Mouse (Mus musculus) liver, postnatal 0 days (tissue): ENCODE measurements around the gene Tnk2. TPM values are rescaled to one million over a fixed set of nuclear protein-coding genes. Genes with fewer than 3 reads are reported as not detected.
"Not testable (repeated sequence)": the region's sequence is repeated elsewhere in the genome, so short reads cannot be mapped to it uniquely, and the experiment has no call there.

Experiments
- ATAC-seq: fragments of 200-750 bp; cut with Nextera tagmentation; 2 replicates; pipeline ENCODE4 v1.8.0; 2017; ENCODE audit warnings: mild to moderate bottlenecking, moderate library complexity
- DNase-seq: peaks from one replicate; pipeline ENCODE4 v3.0.0-alpha.2; 2016
- H3K27ac ChIP-seq: fragments of 300-500 bp; sonication (generic); 2 replicates; pipeline ENCODE4 v1.5.1; 2014; ENCODE audit warnings: antibody characterized with exemption, moderate library complexity, mild to moderate bottlenecking, low read depth
- H3K27me3 ChIP-seq: fragments of 300-500 bp; sonication (generic); 2 replicates; pipeline ENCODE4 v1.6.1; 2014; ENCODE audit warnings: low read length, control low read depth, mixed read lengths; ENCODE audit not compliant: insufficient read depth
- H3K36me3 ChIP-seq: fragments of 300-500 bp; sonication (generic); replicated peaks from 2 replicates; pipeline ENCODE4 v1.6.1; 2014; ENCODE audit warnings: mild to moderate bottlenecking, control low read depth, low read length, moderate library complexity, mixed read lengths; ENCODE audit not compliant: insufficient read depth
- H3K4me1 ChIP-seq: fragments of 300-500 bp; sonication (generic); 2 replicates; pipeline ENCODE4 v1.6.1; 2014; ENCODE audit warnings: antibody characterized with exemption, mild to moderate bottlenecking, control low read depth; ENCODE audit not compliant: insufficient read depth
- H3K4me2 ChIP-seq: fragments of 300-500 bp; sonication (generic); 2 replicates; pipeline ENCODE4 v1.6.1; 2014; ENCODE audit warnings: low read depth, mild to moderate bottlenecking, low read length, moderate library complexity, mixed read lengths
- H3K4me3 ChIP-seq: fragments of 300-500 bp; sonication (generic); 2 replicates; pipeline ENCODE4 v1.5.1; 2014; ENCODE audit warnings: low read depth, low read length
- H3K9ac ChIP-seq: fragments of 300-500 bp; sonication (generic); replicated peaks from 2 replicates; pipeline ENCODE4 v1.6.1; 2014; ENCODE audit warnings: mild to moderate bottlenecking, moderate library complexity
- H3K9me3 ChIP-seq: fragments of 300-500 bp; sonication (generic); 2 replicates; pipeline ENCODE4 v1.6.1; 2016; ENCODE audit warnings: mild to moderate bottlenecking, control low read depth, low read length, mixed read lengths
- CTCF ChIP-seq: sonication (generic); IDR thresholded peaks from 2 replicates; pipeline ENCODE4 v1.5.1; 2016; ENCODE audit warnings: antibody characterized with exemption, low read depth
- EP300 ChIP-seq: IDR thresholded peaks from 2 replicates; pipeline ENCODE4 v1.6.1; 2016; ENCODE audit warnings: antibody characterized with exemption, low read depth, mild to moderate bottlenecking
- WGBS: fragments of 180-500 bp; shearing (Covaris S2); extraction: QIAGEN DNeasy Blood & Tissue Kit; methylation state at CpG from one replicate; pipeline ENCODE4 v1.1.7; 2014; ENCODE audit not compliant: insufficient replicate concordance; 5-methylcytosine and 5-hydroxymethylcytosine counted together
- polyA plus RNA-seq: library from polyadenylated mRNA; unstranded; fragments of >200 nt; fragmentation: Nextera tagmentation; extraction: Ambion mirVana; gene quantifications from 2 replicates; pipeline ENCODE4 v1.2.1, GENCODE M21; 2015

Tnk2 gene
- polyA plus RNA-seq, 1 experiment from 2014 or later, result 3.5 TPM

DNA sequence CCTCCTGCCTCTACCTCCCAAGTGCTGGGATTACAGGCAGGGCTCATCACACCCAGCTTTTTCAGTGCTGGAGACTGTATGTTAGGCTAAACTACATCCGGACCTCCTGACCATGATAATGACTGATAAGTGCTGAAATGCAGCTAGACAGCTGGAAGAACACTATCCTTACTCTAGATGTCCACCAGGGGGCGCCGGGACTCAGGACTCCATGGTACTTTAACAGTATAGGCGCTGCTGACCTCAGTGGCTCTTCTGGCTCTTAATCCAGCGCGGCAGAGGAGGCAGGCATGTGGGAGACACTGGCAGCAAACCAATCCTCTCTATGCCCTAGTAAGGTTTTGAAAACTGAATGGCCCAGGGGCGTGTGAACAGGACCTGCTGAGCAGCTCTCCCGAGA is 5.2 kb upstream of the Tnk2 start:
- no peaks in the 10 kb centered on the region for H3K9me3 ChIP-seq
- ATAC-seq, result peak; percentile 79
- H3K4me3 ChIP-seq, result no peak overlapping the region
- no peaks in the 10 kb centered on the region for H3K4me1 ChIP-seq
- H3K36me3 ChIP-seq, result peaks cover under 1% of the 10 kb centered on the region; the same call in 1 of the 2 replicates
- WGBS, result 12% methylated on average over 8 of the region's 8 CpGs
- peaks cover 4% of the 10 kb centered on the region; the same call in 1 of the 2 replicates for H3K27me3 ChIP-seq
- DNase-seq, result peak; percentile 92
- H3K4me2 ChIP-seq, result no peak overlapping the region
- TF ChIP-seq EP300, result no peak
- peak; percentile 97 for TF ChIP-seq CTCF
- H3K27ac ChIP-seq, result no peak overlapping the region
- no peak overlapping the region for H3K9ac ChIP-seq

- Histone ChIP-seq H3K36me3 (no peaks in the 10 kb centered on the region), H3K4me2 (no peak overlapping the region), H3K4me3 (no peak overlapping the region), H3K4me1 (peaks cover 9% of the 10 kb centered on the region), H3K27ac (no peak overlapping the region), H3K9me3 (no peaks in the 10 kb centered on the region), H3K9ac (no peak overlapping the region), H3K27me3 (peaks cover 4% of the 10 kb centered on the region; the same call in 1 of the 2 replicates)
- DNase-seq, result no peak
- WGBS, result 80% methylated on average over 5 of the region's 5 CpGs
- no peak for ATAC-seq
- no peak for TF ChIP-seq EP300
- no peak for TF ChIP-seq CTCF
Observed at GRCm38 (mm10) chr16:32640096-32640495, 3.6 kb upstream of the Tnk2 start.

DNA sequence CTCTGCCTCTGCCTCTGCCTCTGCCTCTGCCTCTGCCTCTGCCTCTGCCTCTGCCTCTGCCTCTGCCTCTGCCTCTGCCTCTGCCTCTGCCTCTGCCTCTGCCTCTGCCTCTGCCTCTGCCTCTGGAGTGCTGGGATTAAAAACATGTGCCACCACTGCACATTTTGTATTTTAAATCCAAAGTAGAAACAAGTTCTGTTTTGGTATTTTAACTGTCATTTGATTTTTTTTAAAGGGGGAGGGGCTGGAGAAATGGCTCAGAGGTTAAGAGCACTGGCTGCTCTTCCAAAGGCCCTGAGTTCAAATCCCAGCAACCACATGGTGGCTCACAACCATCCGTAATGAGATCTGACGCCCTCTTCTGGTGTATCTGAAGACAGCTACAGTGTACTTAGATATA is 3.0 kb upstream of the Tnk2 start:
- H3K4me2 ChIP-seq, H3K4me3 ChIP-seq, H3K9ac ChIP-seq, H3K36me3 ChIP-seq, ATAC-seq, H3K27me3 ChIP-seq, H3K27ac ChIP-seq, DNase-seq, H3K9me3 ChIP-seq: not testable (repeated sequence)
- H3K4me1 ChIP-seq, result peaks cover 15% of the 10 kb centered on the region
- 67% methylated on average over 2 of the region's 2 CpGs for WGBS

- H3K4me2 ChIP-seq, result no peak overlapping the region
- no peak for TF ChIP-seq CTCF
- no peak for TF ChIP-seq EP300
- peaks cover 20% of the 10 kb centered on the region for H3K4me1 ChIP-seq
- no peak overlapping the region for H3K9ac ChIP-seq
- 70% methylated on average over 18 of the region's 20 CpGs for WGBS
- H3K4me3 ChIP-seq, result no peak overlapping the region
- H3K36me3 ChIP-seq, result no peaks in the 10 kb centered on the region
- DNase-seq (no peak), ATAC-seq (no peak)
- H3K9me3 ChIP-seq, result no peaks in the 10 kb centered on the region
- H3K27me3 ChIP-seq, result peaks cover 4% of the 10 kb centered on the region; the same call in 1 of the 2 replicates
- H3K27ac ChIP-seq, result no peak overlapping the region
Observed at GRCm38 (mm10) chr16:32641440-32642219, 2.0 kb upstream of the Tnk2 start.

GRCm38 (mm10) chr16:32642280-32642679 is 1.4 kb upstream of the Tnk2 start:
- peaks cover 4% of the 10 kb centered on the region; the same call in 1 of the 2 replicates for H3K27me3 ChIP-seq
- no peak overlapping the region for H3K27ac ChIP-seq
- H3K9ac ChIP-seq, result no peak overlapping the region
- 70% methylated on average over 13 of the region's 13 CpGs for WGBS
- no peak overlapping the region for H3K4me2 ChIP-seq
- TF ChIP-seq CTCF, result no peak
- no peak for TF ChIP-seq EP300
- ATAC-seq (no peak), DNase-seq (no peak)
- no peak overlapping the region for H3K4me3 ChIP-seq
- peaks cover 20% of the 10 kb centered on the region for H3K4me1 ChIP-seq
- no peaks in the 10 kb centered on the region for H3K9me3 ChIP-seq
- H3K36me3 ChIP-seq, result no peaks in the 10 kb centered on the region

DNA sequence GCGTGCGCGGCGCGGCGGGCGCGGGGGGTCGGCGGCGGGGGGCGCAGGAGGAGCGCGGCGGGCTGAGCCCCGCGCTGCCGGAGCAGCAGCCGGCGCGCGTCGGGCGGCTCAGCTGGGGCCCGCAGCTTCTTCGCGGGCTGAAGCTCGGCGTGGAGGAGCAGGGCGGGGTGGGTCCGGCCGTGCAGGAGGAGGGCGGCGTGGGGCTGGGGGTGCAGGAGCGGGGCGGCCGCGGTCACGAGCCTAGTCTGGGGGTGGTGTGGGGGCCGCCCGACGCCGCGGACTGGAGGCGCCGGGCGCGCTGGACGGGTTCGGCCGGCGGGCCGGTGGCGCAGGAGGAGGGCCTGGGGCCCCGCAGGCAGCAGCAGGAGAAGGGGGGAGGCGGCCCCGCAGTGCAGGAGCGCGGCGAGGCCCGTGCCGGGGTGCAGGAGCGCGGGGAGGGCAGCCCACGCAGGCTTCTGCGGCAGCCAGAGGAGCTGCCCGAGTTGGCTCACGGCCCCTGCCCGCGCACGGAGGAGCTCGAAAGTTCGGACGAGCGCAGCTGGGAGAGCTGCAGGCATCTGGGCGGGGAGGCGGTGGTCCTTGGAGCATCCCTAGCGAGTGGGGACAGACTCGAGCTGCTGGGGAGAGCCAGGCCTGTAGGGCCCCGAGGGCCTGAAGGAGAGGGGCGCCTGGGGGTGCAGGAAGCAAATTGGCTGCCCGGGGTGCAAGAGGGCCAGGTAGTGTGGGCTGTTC is 561 bp downstream of the Tnk2 start:
- Histone ChIP-seq H3K27ac (peak overlapping the region; percentile 66), H3K4me1 (peaks cover 20% of the 10 kb centered on the region), H3K4me2 (peak overlapping the region; percentile 99), H3K9ac (peak overlapping the region; percentile 87), H3K36me3 (no peaks in the 10 kb centered on the region), H3K4me3 (peak overlapping the region; percentile 71), H3K9me3 (no peaks in the 10 kb centered on the region), H3K27me3 (peaks cover 4% of the 10 kb centered on the region; the same call in 1 of the 2 replicates)
- DNase-seq (peak; percentile 57), ATAC-seq (peak; percentile 43)
- 2% methylated on average over 52 of the region's 82 CpGs for WGBS
- TF ChIP-seq CTCF, result no peak
- no peak for TF ChIP-seq EP300
